Mouse (Mus musculus): Measurements from ENCODE around the gene Erap1. TPM values are rescaled to one million over a fixed set of nuclear protein-coding genes. Genes with fewer than 3 reads are reported as not detected.

Gene Erap1
- polyA plus RNA-seq, 1 experiment from 2014 or later, result 10.4 TPM

- no peak overlapping the region for H3K9ac ChIP-seq
- no peak overlapping the region for H3K4me3 ChIP-seq (replicated peaks)
- 85% methylated on average over 5 of the region's 5 CpGs for WGBS
- no peaks in the 10 kb centered on the region for H3K9me3 ChIP-seq (replicated peaks)
- H3K27ac ChIP-seq (replicated peaks), result no peak overlapping the region
- no peaks in the 10 kb centered on the region for H3K4me1 ChIP-seq
- no peak overlapping the region for H3K4me2 ChIP-seq (replicated peaks)
- no peaks in the 10 kb centered on the region for H3K27me3 ChIP-seq
- H3K36me3 ChIP-seq, result peaks cover 9% of the 10 kb centered on the region
- ATAC-seq (ENCODE audit: insufficient number of reproducible peaks, low FRiP score, low TSS enrichment, low read depth), result no peak
These were observed 56.3 kb downstream of the Erap1 start for GRCm38 (mm10) chr13:74695497-74696193.

GRCm38 (mm10) chr13:74696225-74696624 is 56.9 kb downstream of the Erap1 start:
- no peak overlapping the region for H3K4me3 ChIP-seq (replicated peaks)
- peaks cover 9% of the 10 kb centered on the region for H3K36me3 ChIP-seq
- ATAC-seq (ENCODE audit: insufficient number of reproducible peaks, low FRiP score, low TSS enrichment, low read depth), result no peak
- no peak overlapping the region for H3K27ac ChIP-seq (replicated peaks)
- no peaks in the 10 kb centered on the region for H3K4me1 ChIP-seq
- H3K27me3 ChIP-seq, result no peaks in the 10 kb centered on the region
- H3K4me2 ChIP-seq (replicated peaks), result no peak overlapping the region
- H3K9ac ChIP-seq, result no peak overlapping the region
- no peaks in the 10 kb centered on the region for H3K9me3 ChIP-seq (replicated peaks)
- WGBS, result 55% methylated on average over 3 of the region's 3 CpGs

- Histone ChIP-seq H3K4me1 (no peaks in the 10 kb centered on the region), H3K27ac (replicated peaks) (no peak overlapping the region), H3K4me2 (replicated peaks) (no peak overlapping the region), H3K9me3 (replicated peaks) (no peaks in the 10 kb centered on the region), H3K27me3 (no peaks in the 10 kb centered on the region), H3K4me3 (replicated peaks) (no peak overlapping the region), H3K36me3 (peaks cover 23% of the 10 kb centered on the region), H3K9ac (no peak overlapping the region)
- 84% methylated on average over 2 of the region's 2 CpGs for WGBS
- no peak for ATAC-seq (ENCODE audit: insufficient number of reproducible peaks, low FRiP score, low TSS enrichment, low read depth)
These were observed 79.6 kb downstream of the Erap1 start for GRCm38 (mm10) chr13:74719002-74719401.

GRCm38 (mm10) chr13:74733726-74734125 is 94.4 kb downstream of the Erap1 start:
- Histone ChIP-seq H3K27me3 (no peaks in the 10 kb centered on the region), H3K9me3 (replicated peaks) (no peaks in the 10 kb centered on the region), H3K4me3 (replicated peaks) (no peak overlapping the region), H3K27ac (replicated peaks) (no peak overlapping the region), H3K9ac (no peak overlapping the region), H3K36me3 (peaks cover 55% of the 10 kb centered on the region), H3K4me2 (replicated peaks) (no peak overlapping the region), H3K4me1 (no peaks in the 10 kb centered on the region)
- ATAC-seq (ENCODE audit: insufficient number of reproducible peaks, low FRiP score, low TSS enrichment, low read depth), result no peak
- 87% methylated on average over 4 of the region's 4 CpGs for WGBS

GRCm38 (mm10) chr13:74735834-74736233 is 96.5 kb downstream of the Erap1 start:
- 84% methylated on average over 5 of the region's 5 CpGs for WGBS
- no peaks in the 10 kb centered on the region for H3K27me3 ChIP-seq
- ATAC-seq (ENCODE audit: insufficient number of reproducible peaks, low FRiP score, low TSS enrichment, low read depth), result no peak
- no peaks in the 10 kb centered on the region for H3K4me1 ChIP-seq
- peaks cover 44% of the 10 kb centered on the region for H3K36me3 ChIP-seq
- no peak overlapping the region for H3K4me3 ChIP-seq (replicated peaks)
- no peak overlapping the region for H3K9ac ChIP-seq
- H3K9me3 ChIP-seq (replicated peaks), result no peaks in the 10 kb centered on the region
- no peak overlapping the region for H3K4me2 ChIP-seq (replicated peaks)
- H3K27ac ChIP-seq (replicated peaks), result no peak overlapping the region

GRCm38 (mm10) chr13:74736396-74736795 is 97.0 kb downstream of the Erap1 start:
- H3K27ac ChIP-seq (replicated peaks), result no peak overlapping the region
- H3K4me1 ChIP-seq, result no peaks in the 10 kb centered on the region
- no peak overlapping the region for H3K4me3 ChIP-seq (replicated peaks)
- no peaks in the 10 kb centered on the region for H3K27me3 ChIP-seq
- ATAC-seq (ENCODE audit: insufficient number of reproducible peaks, low FRiP score, low TSS enrichment, low read depth), result no peak
- no peaks in the 10 kb centered on the region for H3K9me3 ChIP-seq (replicated peaks)
- H3K9ac ChIP-seq, result no peak overlapping the region
- H3K36me3 ChIP-seq, result peaks cover 43% of the 10 kb centered on the region
- WGBS, result 76% methylated on average over 2 of the region's 2 CpGs
- H3K4me2 ChIP-seq (replicated peaks), result no peak overlapping the region

Other genes with a start within 250 kb of the Erap1 start
- gene Zfp72, start 248.7 kb upstream of the Erap1 start, polyA plus RNA-seq (2015; fragmentation: Nextera tagmentation; extraction: Ambion mirVana), result 5.8 and 6.2 TPM in 2 replicates
- gene Ftl1-ps1, start 239.9 kb upstream of the Erap1 start, polyA plus RNA-seq (2015; fragmentation: Nextera tagmentation; extraction: Ambion mirVana), result 68.7 and 177 TPM in 2 replicates
- gene Zfp825, start 145.6 kb upstream of the Erap1 start, polyA plus RNA-seq (2015; fragmentation: Nextera tagmentation; extraction: Ambion mirVana), result 19.1 and 20.5 TPM in 2 replicates
- gene Cast, start 169.2 kb downstream of the Erap1 start, polyA plus RNA-seq (2015; fragmentation: Nextera tagmentation; extraction: Ambion mirVana), result 51.6 and 52.7 TPM in 2 replicates

Measured in embryonic facial prominence, embryonic 15.5 days (tissue).